Mouse (Mus musculus) inflammation-experienced regulatory T-cells, adult 6 months (primary cell): Measurements from ENCODE around the gene Jag2. TPM values are rescaled to one million over a fixed set of nuclear protein-coding genes. Genes with fewer than 3 reads are reported as not detected.
A peak's percentile ranks its signal among the peaks of the same experiment; 100 is the strongest.

ENCODE experiments used
- ATAC-seq: one replicate; pipeline ENCODE4 v1.8.0; 2017
- polyA plus RNA-seq, 3 experiments: library from polyadenylated mRNA; unstranded; fragments of 100-300 nt; shearing (Covaris generic); gene quantifications; one replicate each; pipeline ENCODE4 v1.2.1; 2017

The Jag2 gene
- polyA plus RNA-seq, 3 experiments from 2014 or later = 0.39 to 0.59 (median 0.50) TPM

DNA sequence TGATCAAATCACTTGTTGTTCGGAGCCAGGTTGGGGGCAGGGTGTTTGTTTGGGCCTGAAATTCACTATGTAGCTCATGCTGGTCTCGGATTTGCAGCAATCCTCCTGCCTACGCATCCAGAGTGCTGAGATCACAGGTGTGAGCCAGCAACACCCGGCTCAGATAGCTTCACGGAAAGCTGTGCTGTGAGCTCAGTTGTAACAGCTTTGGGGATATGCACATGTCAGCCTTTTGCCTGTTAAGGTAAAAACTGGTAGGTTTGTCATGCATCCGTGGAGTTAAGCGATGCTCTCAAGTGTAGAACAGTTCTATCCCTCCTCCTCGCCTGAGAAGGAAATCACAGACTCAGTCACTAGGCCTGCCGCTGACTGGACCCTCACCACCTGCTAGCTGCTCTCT, 28.9 kb downstream of the Jag2 start:
- no peak for ATAC-seq

DNA sequence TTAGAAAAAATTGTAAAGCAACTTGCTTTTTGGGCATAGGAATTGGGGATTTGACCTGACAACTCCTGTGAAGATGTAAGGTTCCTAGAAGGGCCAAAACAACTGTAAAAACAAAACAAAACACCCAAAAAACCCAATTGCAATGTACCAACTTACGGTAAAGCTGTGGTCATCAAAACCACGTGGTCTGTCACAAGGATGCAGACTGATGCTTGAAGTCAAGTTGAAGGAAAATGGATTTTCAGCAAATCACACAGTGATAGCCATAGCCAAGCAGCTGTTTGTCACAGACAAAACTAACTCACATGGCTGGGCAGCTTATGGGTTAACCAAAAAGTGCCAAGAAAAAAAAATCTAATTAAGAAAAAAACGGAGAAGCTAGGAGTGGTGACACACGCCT, 30.6 kb downstream of the Jag2 start:
- no peak for ATAC-seq

DNA sequence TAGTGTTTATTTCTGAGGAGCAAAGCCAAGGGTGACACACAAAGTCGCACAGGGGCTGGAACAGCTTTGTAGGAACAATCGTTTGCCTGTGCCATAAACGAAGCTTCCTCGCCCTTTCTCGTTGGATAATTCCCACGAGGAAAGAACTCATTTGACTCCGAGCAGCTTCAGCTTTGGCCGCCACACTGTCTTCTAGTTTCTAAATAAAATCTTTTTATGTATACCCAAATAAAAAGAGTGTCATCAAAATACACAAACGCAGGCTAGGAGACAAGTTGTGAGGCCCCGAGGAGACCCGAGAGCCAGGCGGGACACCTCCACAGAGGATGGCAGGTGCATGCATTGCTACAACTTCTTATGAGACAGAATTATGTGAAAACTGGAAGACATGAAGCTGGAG, 31.2 kb downstream of the Jag2 start:
- no peak for ATAC-seq

DNA sequence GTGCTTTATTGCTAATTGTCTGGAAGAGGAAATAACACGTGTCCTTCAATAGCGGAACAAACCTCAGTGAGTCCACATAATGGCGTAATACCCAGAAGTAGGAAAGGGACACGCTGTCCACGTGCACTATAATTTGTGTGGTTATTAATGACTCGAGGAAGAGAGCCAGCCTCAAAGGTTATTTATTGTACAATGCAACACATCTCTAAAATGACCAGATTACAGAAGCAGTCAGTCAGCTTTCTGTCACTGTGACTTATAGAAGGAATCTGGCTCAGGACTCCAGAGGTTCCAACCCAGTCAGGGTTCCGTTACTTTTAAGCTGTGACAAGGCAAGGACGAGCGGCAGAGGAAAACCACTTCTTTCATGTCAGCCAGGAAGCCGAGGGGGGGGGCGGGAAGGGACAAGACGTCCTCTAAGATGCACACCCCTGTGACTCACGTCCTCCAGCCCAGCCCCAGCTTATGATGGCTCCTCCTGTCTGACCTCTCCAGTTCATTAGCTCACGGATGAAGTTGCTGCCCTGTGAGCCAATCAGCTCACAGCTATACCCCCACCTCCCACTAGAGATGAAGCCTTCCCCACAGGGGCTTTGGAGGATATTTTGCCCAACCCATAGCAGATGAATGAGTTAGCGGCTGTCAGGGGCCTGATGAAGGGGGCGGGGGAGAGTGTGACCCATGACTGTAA, 31.9 kb downstream of the Jag2 start:
- ATAC-seq = no peak

DNA sequence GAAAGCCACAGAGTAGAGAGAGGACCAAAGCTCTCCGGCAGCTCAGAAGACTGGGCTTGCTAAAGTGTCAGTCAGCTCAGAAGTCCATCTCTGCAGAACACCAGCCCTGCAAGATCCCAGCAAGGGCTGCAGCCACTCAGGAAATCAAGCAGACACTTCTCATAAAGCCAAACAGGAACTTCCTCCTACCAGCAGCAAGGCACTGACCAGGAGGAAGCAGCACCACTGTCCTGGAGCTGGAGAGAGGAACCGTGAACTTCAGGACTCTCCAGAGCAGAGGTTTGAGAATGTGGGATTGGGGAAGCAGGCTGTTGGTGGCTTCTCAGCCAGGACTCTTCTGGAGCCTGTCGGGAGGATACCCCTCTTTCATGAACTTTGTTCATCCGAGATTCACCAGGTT, 34.6 kb downstream of the Jag2 start:
- no peak for ATAC-seq

DNA sequence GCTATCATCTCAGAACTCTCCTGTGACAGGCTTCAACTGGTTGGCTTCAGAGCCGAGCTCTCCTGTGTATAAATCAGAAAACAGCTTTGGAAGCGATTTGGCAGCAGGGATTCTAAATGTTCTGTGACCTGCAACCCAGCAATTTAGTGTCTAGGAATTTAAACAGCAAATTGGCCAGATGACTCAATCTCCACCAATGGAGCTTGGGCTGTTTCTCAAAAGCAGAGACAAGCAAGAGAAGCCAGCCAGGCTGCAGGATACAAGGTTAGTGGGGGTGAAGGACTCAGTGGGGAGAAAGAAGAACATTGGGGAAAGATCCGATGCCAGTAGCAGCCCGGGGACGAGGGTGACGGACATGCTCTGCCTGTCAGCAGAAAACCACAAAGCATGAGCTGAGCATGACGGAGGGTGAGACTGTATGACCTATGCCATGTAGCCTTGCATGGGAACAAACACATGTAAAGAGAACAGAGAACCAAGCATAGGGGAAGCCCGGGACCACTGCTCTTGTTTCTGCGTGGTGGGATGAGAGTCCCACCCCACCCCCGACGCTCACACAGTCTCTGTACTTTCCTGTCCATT, 35.2 kb downstream of the Jag2 start:
- ATAC-seq = no peak

DNA sequence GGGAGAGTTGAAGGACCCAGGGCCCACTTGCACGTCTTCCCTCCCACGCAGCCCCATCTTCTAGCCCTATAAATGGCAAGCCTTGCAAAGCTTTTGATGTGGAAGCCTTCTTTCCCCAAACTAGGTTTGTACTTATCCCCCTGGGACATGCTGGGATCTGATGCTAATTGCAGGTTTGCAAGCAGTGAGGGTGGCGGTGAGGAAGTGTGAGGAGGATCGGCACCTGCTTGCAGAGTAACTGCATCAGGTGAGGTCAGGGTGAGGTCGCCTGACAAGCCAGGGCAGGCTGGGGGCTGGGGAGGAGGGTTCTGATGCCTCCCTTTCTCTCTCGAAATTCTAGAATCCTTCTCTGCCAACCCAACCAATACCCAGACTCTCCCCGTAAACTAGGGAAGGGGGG, 44.1 kb downstream of the Jag2 start:
- ATAC-seq = no peak

DNA sequence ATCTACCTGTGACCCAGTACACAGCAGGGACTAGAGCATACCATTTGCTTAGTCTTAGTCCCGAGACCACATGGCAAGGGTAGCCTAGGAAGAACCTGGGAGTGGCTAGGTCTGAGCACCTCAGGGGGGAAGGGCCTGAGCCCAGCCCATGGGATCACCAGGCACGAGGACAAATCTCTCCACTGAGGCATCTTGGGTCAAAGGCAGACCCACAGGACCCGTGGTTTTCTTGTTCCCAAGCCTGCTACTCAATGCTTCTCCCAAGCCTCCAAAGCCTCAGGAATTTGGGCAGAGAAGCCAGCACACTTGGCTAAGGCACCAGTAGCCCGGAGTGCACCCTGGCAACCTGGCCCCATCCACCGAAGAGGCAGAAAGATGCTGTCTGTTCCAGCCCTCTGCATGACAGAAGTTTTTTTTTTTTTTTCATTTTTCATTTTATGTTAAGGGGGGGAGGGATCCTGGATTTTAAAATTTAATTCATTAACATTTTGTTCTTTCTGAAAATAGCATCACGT, 48.2 kb downstream of the Jag2 start:
- no peak for ATAC-seq

DNA sequence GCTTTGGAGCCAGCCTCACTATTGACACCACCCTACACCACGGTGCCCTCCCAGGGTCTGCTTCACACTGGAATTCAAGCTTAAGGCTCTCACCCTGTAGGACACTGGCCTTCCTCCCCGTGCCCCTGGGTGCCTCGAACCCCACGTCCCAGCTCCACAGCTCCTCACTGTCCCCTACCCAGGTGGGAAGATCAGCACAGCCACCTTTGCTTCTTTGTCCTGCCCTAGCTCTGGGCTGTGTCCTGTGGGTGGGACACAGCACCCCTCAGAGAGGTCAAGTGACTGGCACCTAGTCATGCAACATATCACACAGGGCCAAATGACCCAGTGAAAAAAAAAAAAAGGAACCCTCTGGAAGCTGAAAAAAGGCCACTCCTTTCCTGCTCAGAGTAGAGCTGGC, 48.9 kb downstream of the Jag2 start:
- no peak for ATAC-seq

DNA sequence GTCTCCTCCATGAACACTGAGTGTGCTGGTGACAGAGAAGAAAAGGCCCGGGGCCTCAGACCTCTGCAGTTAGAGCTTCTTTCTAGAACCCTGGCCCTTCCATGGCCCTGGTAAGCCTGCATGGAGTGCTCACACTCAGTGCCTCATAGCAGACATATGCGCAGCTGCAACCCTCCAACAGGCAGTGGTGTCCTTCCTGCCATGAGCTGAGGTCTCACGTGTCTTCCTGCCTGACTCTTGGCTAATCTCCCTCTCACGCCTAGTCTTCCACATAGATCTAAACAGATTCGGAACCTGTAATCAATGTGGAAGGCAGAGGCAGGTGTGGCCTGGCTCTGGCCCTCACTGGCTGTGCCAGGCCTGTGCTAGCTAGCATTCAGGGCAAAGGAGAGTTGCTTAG, 49.8 kb downstream of the Jag2 start:
- peak; percentile 37 for ATAC-seq

DNA sequence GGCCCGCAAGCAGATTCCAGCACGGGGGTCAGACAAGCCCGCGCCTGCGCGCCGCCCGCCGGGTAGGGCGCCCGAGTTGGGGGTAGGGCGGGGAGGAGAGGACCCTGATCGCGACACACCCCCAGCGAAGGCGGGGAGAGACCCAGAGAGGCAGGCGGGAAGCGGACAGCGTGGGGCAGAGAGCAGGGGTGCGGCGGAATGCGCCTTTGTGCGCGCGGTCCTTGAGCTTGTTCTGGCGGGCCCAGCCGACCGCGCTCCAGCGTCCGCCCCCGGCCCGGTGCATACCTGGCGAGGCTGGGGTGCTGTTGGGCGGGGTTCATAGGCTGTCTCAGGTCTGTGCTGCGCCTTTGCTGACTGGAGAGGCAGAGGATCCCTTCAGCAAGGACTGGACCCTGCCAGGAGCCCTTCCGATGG, 52.0 kb downstream of the Jag2 start:
- ATAC-seq = no peak

DNA sequence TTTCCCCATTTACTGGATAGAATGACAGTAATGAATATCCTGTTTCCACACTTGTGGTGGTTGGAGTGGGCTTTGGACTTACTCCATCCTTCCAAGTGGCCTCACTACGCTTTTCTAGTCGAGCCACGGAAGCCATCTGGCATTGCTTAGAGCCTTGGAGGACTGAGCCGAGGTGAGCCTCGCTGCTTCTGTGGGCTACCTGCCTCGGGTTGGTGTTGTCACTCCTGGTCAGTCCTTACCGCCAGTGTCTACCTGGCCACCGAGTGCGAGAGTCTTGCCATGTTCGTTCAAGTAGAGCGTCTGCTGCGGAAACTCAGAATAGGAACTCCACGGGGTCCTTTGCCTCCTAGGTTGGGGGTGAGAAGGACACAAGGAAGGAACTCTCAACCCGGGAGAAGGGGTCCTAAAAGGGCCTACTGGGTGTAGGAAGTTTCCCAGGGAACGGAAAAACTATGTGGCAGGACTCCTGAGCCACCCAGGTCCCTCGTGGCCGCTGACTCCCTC, 52.5 kb downstream of the Jag2 start:
- no peak for ATAC-seq

DNA sequence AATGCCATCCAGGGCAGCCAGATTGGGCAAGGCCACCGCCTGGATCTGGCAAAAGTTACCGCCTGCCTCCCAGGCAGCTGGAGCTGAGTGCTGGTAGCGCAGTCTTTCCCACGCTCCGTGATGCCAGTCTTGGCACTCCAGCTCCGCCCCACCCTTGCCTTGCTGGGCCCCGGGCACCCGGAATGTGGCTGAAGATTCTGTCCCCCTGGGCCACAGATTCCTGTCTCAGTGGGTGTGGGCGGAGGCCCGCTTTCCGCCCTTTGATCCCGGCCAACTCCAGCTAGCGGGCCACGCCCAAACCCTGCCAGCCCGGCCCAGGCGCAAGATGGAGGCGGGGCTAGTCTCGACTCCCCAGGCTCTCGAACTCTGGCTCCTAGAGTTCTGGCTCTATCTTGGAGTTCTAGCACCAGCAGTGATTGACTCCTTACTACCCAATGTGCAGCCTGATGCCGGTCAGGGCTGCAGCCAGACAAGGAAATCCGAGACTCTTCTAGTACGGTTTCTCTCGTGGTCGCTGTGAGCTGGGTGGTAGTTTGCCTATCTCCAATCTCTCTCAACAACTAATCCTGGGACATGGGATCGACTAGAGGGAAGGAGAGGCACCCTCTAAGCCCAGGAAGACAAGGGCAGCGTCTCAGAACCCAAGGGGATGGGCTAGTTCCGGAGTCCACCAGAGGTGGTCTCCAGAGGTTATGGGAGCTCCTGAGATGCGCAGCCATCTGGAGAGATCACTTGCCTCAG, 53.1 kb downstream of the Jag2 start:
- peak; percentile 27 for ATAC-seq

DNA sequence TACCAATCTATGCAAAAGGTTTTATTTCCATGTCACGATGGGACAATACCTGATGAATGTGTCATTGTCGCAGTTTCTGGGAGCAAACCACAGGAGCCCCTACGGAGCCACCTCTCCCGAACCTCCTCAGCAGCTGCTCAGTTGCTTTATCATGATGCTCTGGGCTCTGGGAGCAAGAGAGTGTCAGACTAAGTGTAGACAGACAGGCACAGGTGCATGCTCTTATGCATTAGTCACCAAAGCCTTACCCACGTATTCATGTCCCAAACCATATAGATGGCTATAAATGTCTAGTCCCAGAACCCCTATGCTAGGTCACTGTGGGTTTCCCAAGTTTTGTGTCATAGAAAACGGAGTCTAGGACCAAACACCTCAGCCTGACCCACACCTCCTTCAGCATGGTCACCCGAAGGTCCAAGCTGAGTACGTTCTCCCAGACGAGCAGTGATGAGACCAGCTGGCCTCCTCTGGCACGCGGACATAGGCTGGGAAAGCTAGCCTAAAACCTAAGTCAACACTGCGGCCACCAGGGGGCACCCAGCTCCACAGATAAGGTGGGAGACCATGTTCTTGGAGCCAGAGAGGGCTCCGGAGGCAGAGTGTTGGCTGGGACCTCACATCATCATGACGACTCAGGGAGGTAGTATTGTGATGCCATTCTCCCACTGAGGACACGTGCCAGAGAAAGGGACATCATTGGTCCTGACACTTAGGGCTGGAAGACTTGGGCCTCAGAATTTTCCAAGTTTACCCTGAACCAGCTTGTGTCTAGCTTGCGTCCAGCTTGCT, 54.2 kb downstream of the Jag2 start:
- peak; percentile 30 for ATAC-seq

DNA sequence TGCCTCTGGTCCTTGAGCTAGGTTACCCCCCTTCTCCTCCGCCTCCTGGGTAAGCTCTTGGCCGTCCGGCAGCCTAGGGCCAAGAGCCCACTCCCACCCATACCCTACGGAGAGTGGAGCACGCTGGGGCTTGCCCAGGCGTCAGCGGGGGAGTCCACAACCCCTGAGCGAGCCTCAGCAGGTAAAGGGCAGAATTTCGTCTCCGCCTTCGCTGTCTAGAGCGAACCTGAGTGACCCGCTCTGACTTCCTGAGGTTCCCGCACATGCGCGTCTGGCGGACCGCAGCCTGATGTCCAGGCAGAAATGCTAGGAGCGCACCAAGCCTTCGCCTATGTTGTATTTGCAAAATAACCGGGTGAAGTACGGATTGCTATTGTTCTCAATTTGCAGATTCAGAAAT, 55.4 kb downstream of the Jag2 start:
- ATAC-seq = no peak

DNA sequence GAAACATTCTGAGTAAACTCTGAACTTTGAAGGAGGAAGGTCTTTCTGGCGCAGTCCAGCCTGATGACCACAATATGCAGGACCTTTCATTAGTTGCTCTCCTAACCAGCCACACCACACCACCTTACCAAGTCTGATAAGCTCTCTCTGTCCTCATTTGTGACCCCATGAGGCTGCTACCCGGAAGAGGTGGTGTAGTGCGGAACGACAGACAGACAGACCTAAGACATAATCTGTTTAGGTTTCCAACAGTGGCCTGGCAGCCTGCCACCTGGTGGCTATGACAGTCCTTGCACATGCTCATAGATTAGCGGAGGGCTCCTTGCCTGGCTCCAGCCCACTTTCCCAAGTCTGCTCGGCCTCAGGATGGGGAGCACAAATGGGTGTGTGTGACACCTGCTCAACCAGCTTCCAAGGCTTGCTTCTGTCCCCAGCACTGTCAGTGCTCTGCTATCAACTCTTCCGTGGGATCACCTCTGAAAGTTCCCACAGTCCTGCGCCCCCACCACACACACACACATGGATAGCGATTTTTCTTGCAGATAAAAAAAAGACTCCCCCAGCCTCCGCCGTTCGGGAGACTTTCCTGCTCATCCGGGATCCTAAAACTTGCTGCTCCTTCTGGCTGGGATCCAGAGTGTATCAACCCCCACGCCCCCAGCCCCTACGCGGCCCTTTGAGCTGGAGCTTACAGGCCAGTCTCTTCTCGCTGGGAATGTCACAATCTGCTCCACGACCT, 56.0 kb downstream of the Jag2 start:
- ATAC-seq = peak; percentile 75

DNA sequence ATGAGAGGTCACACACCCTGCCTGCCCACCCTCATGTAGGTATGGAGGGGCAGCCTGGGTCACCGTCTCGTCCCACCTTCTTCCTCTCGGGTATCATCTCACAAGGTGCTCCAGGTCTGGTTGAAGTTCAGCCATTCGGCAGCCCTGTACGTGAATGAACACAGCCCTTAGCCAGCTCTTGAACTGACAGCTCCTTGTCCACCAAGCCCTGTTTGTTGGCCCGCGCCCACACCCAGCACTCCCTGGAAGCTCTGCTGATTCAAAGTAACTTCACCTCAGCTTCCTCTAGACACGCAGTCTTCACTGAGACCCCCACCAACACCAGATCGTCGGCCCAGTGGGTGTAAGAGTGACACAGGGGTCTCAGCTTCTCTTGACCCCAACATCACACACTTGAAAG, 56.6 kb downstream of the Jag2 start:
- ATAC-seq = no peak

DNA sequence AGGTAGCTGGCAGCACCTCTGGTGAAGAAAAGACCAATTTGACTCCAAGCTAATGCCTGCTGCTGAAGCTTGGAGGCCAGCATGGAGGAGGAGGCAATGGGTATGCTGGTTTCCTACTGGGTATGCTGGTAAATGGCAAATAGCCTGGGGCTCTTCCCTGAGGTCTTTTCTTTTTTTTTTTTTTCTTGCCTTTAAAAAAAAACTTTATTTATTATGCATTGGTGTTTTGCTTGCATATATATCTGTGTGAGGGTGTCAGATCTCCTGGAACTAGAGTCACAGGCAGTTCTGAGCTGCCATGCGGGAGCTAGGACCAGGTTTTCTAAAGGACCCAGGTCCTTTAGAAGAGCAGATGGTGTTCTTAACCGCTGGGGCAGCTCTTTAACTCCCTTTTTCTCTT, 58.3 kb downstream of the Jag2 start:
- ATAC-seq = no peak

DNA sequence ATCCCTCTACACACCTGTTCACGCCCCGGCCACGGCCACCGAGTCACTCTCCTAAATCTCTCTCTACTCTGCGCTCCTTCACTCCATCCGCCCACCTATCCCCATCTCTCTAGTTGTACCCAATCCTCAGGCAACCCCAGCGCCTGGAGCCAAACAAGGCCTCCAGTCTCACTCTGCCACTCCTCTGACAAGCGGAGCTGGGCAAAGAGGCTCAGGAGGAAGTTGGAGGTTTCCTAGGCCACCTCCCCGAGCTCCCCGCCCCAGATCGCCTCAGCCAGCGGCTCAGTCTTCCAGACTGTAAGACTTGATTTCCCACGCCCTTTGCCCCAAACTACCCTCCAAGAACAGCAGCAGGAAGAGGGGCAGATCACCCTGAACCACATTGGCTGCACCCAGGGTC, 58.8 kb downstream of the Jag2 start:
- ATAC-seq = peak; percentile 12

DNA sequence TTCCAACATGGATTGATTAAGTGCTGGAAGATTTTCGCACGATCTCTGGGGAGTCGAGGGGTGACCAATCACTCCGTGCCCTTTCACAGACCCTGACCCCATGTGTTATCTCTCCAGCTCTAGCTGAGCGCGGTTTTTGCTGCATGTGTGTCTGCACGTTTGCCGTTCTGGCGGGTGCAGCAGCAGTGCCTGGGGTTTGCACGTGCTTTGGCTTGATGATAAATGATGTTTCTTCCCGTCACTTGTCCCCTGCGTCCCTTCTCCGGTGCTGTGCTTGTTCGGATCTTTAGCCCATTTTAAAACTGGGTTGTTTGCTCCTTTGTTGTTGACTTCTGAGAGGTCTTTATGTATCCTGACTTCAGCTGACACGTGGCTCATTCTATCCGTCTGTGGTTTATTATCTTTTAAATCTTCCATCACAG, 59.8 kb downstream of the Jag2 start:
- no peak for ATAC-seq

DNA sequence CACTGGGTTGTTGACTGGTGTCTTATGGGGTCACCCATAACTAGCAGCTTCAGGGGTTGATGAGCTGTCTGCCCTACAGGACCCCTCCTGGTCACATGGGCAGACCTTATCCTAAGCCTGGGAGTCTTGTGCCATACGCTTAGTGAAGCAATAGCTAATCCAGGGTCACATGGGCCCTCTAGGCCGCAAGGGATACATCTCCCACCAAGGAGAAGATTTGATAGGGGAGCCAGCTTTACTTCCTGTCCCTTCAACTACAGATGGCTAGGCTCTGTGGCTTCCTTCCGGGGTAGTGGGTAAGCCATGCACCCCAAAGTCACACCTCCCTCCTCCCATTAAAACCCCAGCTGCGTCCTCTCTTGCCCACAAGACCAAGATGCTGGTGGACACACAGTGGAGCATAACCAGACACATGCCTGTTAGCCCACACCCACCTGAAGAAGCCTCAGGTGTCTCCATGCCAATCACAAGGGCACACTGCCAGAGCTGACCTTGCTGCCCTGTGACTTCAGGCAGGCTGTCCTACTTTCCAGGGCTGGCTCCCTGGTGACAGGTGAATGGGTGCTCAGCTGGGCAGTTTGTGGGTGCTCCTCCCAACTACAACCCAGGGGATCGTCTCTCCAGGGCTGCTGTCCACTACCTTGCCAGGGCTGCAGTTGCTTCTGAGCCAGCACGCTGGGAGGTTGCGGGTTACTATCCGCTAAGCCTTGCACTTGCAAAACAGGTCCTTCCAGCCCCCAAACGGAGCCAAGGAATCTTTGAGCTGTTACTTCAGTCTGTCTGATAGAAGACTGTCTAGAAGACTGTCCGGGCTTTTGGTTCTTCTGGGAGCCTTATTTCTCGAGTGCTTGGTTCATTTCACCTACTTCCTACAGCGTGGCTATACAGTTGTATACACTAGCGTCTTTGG, 61.1 kb downstream of the Jag2 start, which contains the start of gene Gpr132:
Gene Gpr132, minus strand, starts transcription at position 51 of the 910 bp plus-strand sequence.
- ATAC-seq = peak; percentile 84
